Mouse (Mus musculus): ENCODE data around the gene Rgs3. TPM values are rescaled to one million over a fixed set of nuclear protein-coding genes. Genes with fewer than 3 reads are reported as not detected.

The Rgs3 gene
- polyA plus RNA-seq, 1 experiment = 92.5 TPM

DNA sequence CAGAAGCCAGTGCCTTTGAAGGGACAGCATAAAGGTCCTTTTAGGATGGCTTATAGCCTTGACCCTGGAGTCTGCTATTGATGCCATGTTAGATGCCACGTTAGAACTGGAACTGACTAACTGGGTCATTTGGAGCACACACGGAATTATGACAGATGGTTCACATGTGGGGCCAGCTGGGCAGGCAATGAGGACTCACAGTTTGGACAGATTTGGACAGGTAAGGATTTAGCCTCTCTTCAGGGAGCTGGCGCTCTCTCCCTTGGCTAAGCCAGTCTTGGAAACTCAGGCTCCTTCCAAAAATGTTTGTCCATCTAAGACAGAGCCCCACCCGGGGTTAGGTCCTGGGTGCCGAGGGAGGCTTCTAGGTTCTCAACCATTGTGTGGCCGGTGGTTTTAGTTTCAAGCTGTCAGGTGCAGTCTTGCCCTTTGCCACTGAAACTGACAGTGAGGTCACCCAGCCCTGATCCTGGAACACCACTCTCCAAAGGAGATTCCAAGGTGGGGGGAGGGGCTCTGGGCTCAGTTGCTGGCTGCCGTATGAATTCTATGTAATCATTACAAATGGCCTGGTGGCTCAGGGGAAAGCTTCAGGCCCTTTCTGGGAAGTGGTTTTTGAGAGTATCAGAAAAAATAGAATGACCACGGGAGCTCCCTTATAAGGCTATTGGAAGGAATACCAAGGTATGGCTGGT, 90.0 kb downstream of the Rgs3 start:
- TF ChIP-seq POLR2A (IDR thresholded peaks at IDR 0.05; ENCODE audit: borderline replicate concordance, extremely low read depth, insufficient read depth, insufficient read length, poor library complexity, severe bottlenecking) (no peak), CTCF (IDR thresholded peaks at IDR 0.05; ENCODE audit: borderline replicate concordance, extremely low read depth, insufficient read depth, insufficient read length) (no peak)
- no peak for DNase-seq (ENCODE audit: low read depth)

DNA sequence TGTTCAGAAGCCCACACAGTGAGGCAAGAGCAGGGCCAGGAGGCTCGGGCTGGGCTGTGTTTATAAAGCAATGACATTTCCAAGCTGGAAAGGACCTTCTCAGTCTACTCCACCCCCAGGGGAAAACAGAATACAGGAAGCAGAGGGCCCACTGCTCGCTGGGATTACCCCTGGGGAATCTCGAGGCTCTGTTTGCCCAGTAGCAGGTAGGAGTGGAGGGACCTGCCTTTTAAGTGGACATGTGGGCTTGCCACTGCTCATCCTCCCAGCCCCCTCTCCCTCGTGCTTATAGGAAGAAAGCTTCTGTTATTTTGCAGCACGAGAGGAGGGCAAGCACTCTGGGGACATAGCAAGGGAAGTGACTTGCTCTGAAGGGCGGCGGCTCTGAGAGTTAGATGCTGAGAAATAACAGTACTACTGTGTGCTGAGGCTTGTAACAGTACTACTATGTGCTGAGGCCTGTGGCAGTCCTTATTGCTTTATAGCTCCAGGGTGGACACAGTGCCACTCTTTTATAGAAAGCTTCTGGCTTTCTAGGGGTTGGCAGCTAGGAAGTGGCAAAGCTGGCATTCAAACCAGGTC, 91.6 kb downstream of the Rgs3 start:
- no peak for TF ChIP-seq CTCF (IDR thresholded peaks at IDR 0.05; ENCODE audit: borderline replicate concordance, extremely low read depth, insufficient read depth, insufficient read length)

DNA sequence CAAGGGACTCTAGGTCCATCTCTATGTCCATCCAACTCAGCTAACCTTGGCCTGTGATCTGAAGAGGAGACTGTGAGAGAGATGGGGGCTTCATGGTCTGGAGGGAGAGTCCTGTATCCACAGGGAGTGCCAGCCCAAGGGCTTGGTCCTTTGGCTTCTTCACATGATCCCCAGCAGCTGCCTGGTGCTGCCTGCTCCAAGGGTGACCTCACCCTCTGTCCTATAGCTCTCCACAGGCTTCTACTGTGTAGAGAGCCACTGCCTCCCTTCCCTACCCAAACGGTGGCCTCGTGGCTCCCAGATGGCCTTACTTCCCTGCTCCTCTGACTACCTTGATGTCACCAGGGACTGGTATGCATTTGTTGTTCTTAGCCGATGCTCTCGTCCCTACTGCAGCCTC, 92.6 kb downstream of the Rgs3 start:
- DNase-seq (ENCODE audit: low read depth) = no peak
- TF ChIP-seq CTCF (IDR thresholded peaks at IDR 0.05; ENCODE audit: borderline replicate concordance, extremely low read depth, insufficient read depth, insufficient read length) = no peak
- no peak for TF ChIP-seq POLR2A (IDR thresholded peaks at IDR 0.05; ENCODE audit: borderline replicate concordance, extremely low read depth, insufficient read depth, insufficient read length, poor library complexity, severe bottlenecking)

More for the DNA sequence above, 91.6 kb downstream of the Rgs3 start:
- no peak for DNase-seq (ENCODE audit: low read depth)

DNA sequence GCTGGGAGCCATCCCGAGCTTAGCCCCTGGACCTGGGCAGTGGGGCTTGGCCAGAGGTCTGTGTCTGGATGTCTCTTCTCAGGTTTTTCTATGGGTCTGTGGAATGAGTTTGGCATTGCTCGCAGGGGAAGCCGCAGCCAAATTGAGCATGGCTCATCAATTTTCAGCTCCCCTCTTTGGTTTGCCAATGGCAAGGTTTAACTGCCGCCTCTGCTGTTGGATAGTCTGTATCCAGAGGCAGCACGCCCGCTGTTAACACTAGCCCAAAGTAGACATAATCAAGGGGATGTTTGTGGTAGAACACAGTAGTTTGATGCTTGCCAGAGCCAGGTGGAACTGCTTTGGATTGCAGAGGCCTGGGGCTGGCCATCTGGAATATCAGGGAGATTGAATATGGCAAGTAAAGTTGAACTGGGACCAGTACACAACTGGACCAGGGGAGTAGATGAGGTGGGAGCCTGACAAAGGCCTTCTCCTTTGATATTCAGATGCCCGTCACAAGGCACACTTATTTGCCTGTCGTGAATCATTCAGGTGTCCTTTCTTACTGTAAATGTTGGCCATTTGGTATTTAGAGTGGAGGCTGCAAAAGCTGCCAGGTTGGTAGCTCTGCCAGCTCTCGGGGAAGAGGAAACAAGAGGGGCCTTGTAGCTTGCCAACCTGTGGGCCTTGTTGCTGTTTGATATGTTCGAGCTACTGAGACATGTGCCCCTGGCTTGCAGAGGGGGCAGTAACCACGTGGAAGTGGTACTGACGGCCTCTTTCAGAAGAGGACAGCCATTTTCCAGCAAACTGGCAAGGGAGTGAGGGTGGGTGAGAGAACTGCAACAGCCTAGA, 93.5 kb downstream of the Rgs3 start:
- peak; percentile 59 for DNase-seq (ENCODE audit: low read depth)

GRCm38 (mm10) chr4:62653922-62654661, 94.4 kb downstream of the Rgs3 start:
- no peak for TF ChIP-seq POLR2A (IDR thresholded peaks at IDR 0.05; ENCODE audit: borderline replicate concordance, extremely low read depth, insufficient read depth, insufficient read length, poor library complexity, severe bottlenecking)
- no peak for TF ChIP-seq CTCF (IDR thresholded peaks at IDR 0.05; ENCODE audit: borderline replicate concordance, extremely low read depth, insufficient read depth, insufficient read length)
- DNase-seq (ENCODE audit: low read depth) = no peak

More for the DNA sequence above, 93.5 kb downstream of the Rgs3 start:
- TF ChIP-seq POLR2A (IDR thresholded peaks at IDR 0.05; ENCODE audit: borderline replicate concordance, extremely low read depth, insufficient read depth, insufficient read length, poor library complexity, severe bottlenecking) = no peak
- no peak for TF ChIP-seq CTCF (IDR thresholded peaks at IDR 0.05; ENCODE audit: borderline replicate concordance, extremely low read depth, insufficient read depth, insufficient read length)

DNA sequence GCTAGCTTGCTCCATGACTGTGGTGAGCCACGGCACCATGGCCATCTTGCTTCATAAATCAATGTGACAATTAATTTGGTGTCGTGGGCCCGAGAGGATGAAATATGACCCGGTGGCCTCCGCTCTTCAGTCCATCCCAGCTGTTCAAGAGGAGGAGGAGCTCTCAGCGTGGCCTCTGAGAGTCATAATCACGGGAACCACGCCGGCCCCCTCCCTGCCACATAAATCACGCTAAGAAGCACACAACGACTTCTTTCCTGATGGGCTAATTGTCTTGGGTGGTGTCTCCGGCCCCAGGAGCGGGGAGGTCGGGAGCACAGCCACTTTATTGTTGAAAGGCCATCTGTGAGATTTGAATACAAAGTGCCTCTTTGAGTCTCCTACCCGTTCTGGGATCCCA, 99.6 kb downstream of the Rgs3 start:
- no peak for DNase-seq (ENCODE audit: low read depth)
- no peak for TF ChIP-seq POLR2A (IDR thresholded peaks at IDR 0.05; ENCODE audit: borderline replicate concordance, extremely low read depth, insufficient read depth, insufficient read length, poor library complexity, severe bottlenecking)

DNA sequence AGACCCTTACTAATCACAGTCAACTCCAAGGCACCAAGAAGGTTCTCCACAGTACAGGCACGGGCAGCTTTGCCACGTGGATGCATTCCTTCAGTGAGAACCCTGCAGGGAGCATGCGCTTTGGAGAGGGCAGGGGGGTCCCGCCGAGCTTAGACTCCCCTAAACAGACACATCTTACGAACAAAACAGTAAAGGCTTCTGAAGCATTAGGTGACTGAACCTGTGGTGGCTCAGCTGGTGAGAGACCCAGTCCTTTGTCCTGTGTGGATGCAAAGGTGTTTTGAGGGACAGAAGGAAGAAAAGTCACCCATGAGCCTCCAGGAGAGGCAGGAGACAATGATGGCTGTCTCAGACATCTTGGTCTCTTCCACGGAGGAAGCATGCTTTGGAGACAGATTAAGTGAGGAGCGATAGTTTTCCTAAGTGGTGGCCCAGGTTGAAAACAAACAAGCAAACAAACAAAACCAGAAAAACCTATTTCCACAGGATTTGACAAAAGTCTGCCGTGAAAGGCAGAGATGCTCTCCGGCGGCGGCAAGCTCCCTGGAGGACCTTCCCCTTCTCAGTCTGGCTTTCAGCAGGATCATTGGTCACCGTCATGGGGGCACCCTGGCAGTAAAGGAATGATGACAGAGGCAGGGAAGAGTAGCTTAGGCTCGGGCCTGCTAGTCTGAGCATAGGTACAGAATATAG, 100.4 kb downstream of the Rgs3 start:
- DNase-seq (ENCODE audit: low read depth) = no peak
- TF ChIP-seq CTCF (IDR thresholded peaks at IDR 0.05; ENCODE audit: borderline replicate concordance, extremely low read depth, insufficient read depth, insufficient read length) (no peak), POLR2A (IDR thresholded peaks at IDR 0.05; ENCODE audit: borderline replicate concordance, extremely low read depth, insufficient read depth, insufficient read length, poor library complexity, severe bottlenecking) (no peak)

GRCm38 (mm10) chr4:62660554-62660864, 100.9 kb downstream of the Rgs3 start:
- TF ChIP-seq CTCF (IDR thresholded peaks at IDR 0.05; ENCODE audit: borderline replicate concordance, extremely low read depth, insufficient read depth, insufficient read length) = no peak
- TF ChIP-seq POLR2A (IDR thresholded peaks at IDR 0.05; ENCODE audit: borderline replicate concordance, extremely low read depth, insufficient read depth, insufficient read length, poor library complexity, severe bottlenecking) = no peak
- peak; percentile 89 for DNase-seq (ENCODE audit: low read depth)

DNA sequence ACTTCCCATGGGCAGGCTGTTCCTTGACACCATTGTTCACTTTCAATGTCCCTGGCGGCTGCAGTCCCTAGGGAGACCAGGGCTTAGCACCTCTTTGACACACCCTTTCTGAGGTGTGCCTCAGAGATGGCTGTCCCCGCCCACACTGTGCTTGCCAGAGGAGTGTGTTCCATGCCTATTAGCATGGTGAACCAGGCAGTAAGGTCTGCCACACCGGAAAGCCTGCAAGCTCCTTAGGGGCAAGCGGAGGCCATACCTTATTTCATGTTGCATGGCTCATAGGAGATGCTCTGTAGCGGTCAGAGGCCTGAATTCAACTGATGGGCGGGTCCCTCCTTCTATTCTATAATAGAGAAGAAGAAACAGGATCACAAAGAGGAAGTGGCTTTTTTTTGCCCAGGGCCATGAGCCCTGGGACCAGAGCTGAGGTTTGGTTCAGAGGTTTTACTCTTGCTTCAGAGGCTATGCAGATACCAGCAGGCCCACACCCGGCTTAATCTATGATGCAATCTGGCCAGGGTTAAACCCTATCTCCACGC, 101.7 kb downstream of the Rgs3 start:
- TF ChIP-seq CTCF (IDR thresholded peaks at IDR 0.05; ENCODE audit: borderline replicate concordance, extremely low read depth, insufficient read depth, insufficient read length) (no peak), POLR2A (IDR thresholded peaks at IDR 0.05; ENCODE audit: borderline replicate concordance, extremely low read depth, insufficient read depth, insufficient read length, poor library complexity, severe bottlenecking) (no peak)
- DNase-seq (ENCODE audit: low read depth) = no peak

DNA sequence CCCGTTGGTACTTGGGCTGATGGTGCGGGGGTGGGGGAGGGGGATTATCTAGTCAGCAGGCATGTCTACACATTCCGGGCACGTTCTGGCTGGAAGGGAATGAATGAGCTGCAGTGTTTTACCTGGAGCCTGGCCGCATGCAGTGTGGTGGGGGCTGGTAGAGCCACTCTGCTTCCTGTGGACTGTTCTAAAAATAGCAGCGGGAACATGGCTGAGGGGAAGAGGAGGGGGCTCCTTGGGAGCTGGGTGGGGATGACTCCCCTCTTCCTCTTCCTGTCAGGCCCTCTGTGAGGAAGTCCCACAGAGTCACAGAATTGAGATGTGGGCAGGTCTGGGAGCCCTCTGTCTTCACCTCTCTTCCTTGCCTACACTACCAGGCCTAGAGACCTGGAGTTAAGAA, 103.7 kb downstream of the Rgs3 start:
- TF ChIP-seq POLR2A (IDR thresholded peaks at IDR 0.05; ENCODE audit: borderline replicate concordance, extremely low read depth, insufficient read depth, insufficient read length, poor library complexity, severe bottlenecking) (no peak), CTCF (IDR thresholded peaks at IDR 0.05; ENCODE audit: borderline replicate concordance, extremely low read depth, insufficient read depth, insufficient read length) (no peak)
- DNase-seq (ENCODE audit: low read depth) = peak; percentile 88

Measured in brain, embryonic 14.5 days (tissue).